Mouse (Mus musculus) hindbrain, embryonic 10.5 days (tissue): ENCODE data around the gene Bcl6b. TPM values are rescaled to one million over a fixed set of nuclear protein-coding genes. Genes with fewer than 3 reads are reported as not detected.

Source experiments
- DNase-seq: peaks from one replicate; pipeline ENCODE4 v3.0.0-alpha.2; 2017; ENCODE audit warnings: low spot score
- H3K27ac ChIP-seq: fragments of 300-500 bp; sonication (generic); 2 replicates; pipeline ENCODE4 v1.5.1; 2016; ENCODE audit warnings: mild to moderate bottlenecking, moderate library complexity
- H3K27me3 ChIP-seq: fragments of 300-500 bp; sonication (generic); 2 replicates; pipeline ENCODE4 v1.6.1; 2016; ENCODE audit warnings: mild to moderate bottlenecking; ENCODE audit not compliant: poor library complexity, insufficient read depth, severe bottlenecking
- H3K36me3 ChIP-seq: fragments of 300-500 bp; sonication (generic); 2 replicates; pipeline ENCODE4 v1.6.1; 2016; ENCODE audit warnings: mild to moderate bottlenecking, moderate library complexity
- H3K4me1 ChIP-seq: fragments of 300-500 bp; sonication (generic); replicated peaks from 2 replicates; pipeline ENCODE4 v1.6.1; 2016; ENCODE audit warnings: mild to moderate bottlenecking
- H3K4me3 ChIP-seq: fragments of 300-500 bp; sonication (generic); 2 replicates; pipeline ENCODE4 v1.5.1; 2016; ENCODE audit warnings: mild to moderate bottlenecking, moderate library complexity
- H3K9me3 ChIP-seq: fragments of 300-500 bp; sonication (generic); 2 replicates; pipeline ENCODE4 v1.6.1; 2016; ENCODE audit warnings: mild to moderate bottlenecking, moderate library complexity
- WGBS: fragments of 180-500 bp; shearing (Covaris S2); methylation state at CpG from one replicate; pipeline ENCODE4 v1.1.7; 2016; 5-methylcytosine and 5-hydroxymethylcytosine counted together
- polyA plus RNA-seq: library from polyadenylated mRNA; unstranded; fragments of >200 nt; fragmentation: Nextera tagmentation; extraction: Ambion mirVana; gene quantifications from 2 replicates; pipeline ENCODE4 v1.2.1, GENCODE M21; 2016

Gene Bcl6b
- polyA plus RNA-seq, 1 experiment from 2014 or later = 5.6 TPM

DNA sequence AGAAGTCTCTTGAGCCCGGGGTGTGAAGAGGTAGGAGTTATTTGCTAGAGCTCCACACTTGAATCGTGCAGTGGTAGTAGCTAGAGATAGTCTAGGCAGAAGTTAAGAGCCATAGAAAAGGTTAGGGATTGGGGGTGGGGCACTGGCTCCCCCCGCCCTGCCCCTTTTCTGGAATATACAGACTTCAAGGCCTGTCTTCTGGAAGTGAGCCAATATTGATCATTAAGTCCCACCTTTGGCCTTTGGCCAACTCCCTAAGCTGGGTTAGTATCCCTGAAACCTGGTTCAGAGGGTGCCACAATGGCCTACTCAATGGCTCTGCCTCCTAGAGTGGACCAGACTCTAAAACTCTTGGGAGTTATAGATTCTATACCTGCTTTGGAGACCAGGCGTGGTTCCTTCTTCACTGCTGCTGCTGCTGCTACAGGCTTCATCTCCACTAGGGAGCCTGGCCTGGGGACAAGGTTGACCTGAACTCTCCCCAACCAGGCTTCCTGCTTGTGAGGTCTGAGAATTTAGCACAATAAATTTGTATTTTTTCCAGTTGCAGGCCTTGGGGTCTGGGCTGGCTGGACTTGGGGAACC is 1.8 kb downstream of the Bcl6b start:
- H3K27ac ChIP-seq = no peak overlapping the region
- peak overlapping the region; percentile 41; the same call in 1 of the 2 replicates for H3K4me3 ChIP-seq
- peaks cover 88% of the 10 kb centered on the region for H3K27me3 ChIP-seq
- no peaks in the 10 kb centered on the region for H3K36me3 ChIP-seq
- H3K9me3 ChIP-seq = no peaks in the 10 kb centered on the region
- peaks cover 54% of the 10 kb centered on the region for H3K4me1 ChIP-seq
- WGBS = 85% methylated on average over 4 of the region's 4 CpGs
- DNase-seq = no peak

- Histone ChIP-seq H3K4me3 (peak overlapping the region; percentile 39; the same call in 1 of the 2 replicates), H3K27ac (no peak overlapping the region), H3K27me3 (peaks cover 93% of the 10 kb centered on the region), H3K4me1 (peaks cover 52% of the 10 kb centered on the region), H3K36me3 (no peaks in the 10 kb centered on the region), H3K9me3 (no peaks in the 10 kb centered on the region)
- DNase-seq = no peak
- 44% methylated on average over 5 of the region's 5 CpGs for WGBS
Observed at GRCm38 (mm10) chr11:70227126-70227525, 2.5 kb downstream of the Bcl6b start.

- WGBS = 7% methylated on average over 18 of the region's 18 CpGs
- Histone ChIP-seq H3K27ac (0 out of 2 replicates have a peak overlapping the region, but pooled peaks have one; percentile 40), H3K4me3 (peak overlapping the region; percentile 39), H3K4me1 (peaks cover 56% of the 10 kb centered on the region), H3K36me3 (no peaks in the 10 kb centered on the region), H3K9me3 (no peaks in the 10 kb centered on the region), H3K27me3 (peaks cover 90% of the 10 kb centered on the region)
- DNase-seq = no peak
Observed at GRCm38 (mm10) chr11:70226602-70226890, 3.1 kb downstream of the Bcl6b start.

DNA sequence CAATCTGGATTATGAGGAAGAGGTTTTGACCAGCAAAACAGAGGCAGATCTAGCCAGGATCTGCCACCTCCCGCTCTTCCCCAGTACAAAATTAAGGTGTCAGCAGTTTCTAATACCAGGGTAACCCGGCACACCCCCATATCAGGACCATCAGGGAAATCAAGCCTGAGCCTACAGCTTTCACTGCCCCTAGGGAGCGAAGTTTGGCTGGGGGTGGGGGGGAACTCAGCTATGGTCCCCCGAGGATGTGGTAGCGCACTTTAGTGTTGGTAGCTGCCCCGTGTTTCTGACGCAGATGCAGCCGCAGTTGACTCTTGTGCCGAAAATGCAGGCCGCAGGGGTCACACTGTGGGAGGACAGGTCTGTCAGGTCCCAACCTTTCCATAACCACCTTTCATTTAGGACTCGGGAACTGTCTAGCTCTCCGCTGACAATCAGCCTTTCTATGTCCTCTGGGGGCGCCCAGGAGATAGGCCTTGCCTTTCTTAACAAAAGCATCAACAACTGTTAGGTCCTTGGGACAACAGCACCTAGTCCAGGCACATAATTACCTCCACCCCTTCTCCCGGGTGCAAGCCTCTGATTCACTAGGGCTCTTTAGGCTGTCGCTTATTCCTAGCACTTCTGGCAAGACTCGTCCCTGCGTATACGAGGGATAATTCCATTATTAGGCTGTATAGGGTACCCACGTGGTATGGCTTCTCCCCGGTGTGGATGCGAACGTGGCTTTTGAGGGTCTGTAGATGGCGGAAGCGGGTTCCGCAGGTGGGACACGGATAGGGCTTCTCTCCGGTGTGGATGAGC is 3.6 kb downstream of the Bcl6b start:
- peak; percentile 29 for DNase-seq

GRCm38 (mm10) chr11:70223724-70224123 is 5.9 kb downstream of the Bcl6b start:
- no peaks in the 10 kb centered on the region for H3K9me3 ChIP-seq
- no peak overlapping the region for H3K27ac ChIP-seq
- WGBS = 88% methylated on average over 9 of the region's 9 CpGs
- no peak overlapping the region for H3K4me3 ChIP-seq
- H3K27me3 ChIP-seq = peaks cover 69% of the 10 kb centered on the region
- 0 out of 2 replicates have a peak, but pooled peaks cover 3% of the 10 kb centered on the region for H3K36me3 ChIP-seq
- peaks cover 61% of the 10 kb centered on the region for H3K4me1 ChIP-seq
- DNase-seq = no peak

More for the DNA sequence above, 3.6 kb downstream of the Bcl6b start:
- Histone ChIP-seq H3K9me3 (no peaks in the 10 kb centered on the region), H3K27me3 (peaks cover 85% of the 10 kb centered on the region), H3K27ac (0 out of 2 replicates have a peak overlapping the region, but pooled peaks have one; percentile 40), H3K4me1 (peaks cover 61% of the 10 kb centered on the region), H3K36me3 (no peaks in the 10 kb centered on the region), H3K4me3 (peak overlapping the region; percentile 39)
- 17% methylated on average over 27 of the region's 27 CpGs for WGBS

- 10% methylated on average over 14 of the region's 14 CpGs for WGBS
- H3K27ac ChIP-seq = peak overlapping the region; percentile 93
- H3K36me3 ChIP-seq = peaks cover 21% of the 10 kb centered on the region
- H3K27me3 ChIP-seq = peaks cover 67% of the 10 kb centered on the region
- H3K9me3 ChIP-seq = no peaks in the 10 kb centered on the region
- no peak for DNase-seq
- H3K4me3 ChIP-seq = peak overlapping the region; percentile 73
- H3K4me1 ChIP-seq = peaks cover 52% of the 10 kb centered on the region
Observed at GRCm38 (mm10) chr11:70221603-70222500, 7.7 kb downstream of the Bcl6b start.

DNA sequence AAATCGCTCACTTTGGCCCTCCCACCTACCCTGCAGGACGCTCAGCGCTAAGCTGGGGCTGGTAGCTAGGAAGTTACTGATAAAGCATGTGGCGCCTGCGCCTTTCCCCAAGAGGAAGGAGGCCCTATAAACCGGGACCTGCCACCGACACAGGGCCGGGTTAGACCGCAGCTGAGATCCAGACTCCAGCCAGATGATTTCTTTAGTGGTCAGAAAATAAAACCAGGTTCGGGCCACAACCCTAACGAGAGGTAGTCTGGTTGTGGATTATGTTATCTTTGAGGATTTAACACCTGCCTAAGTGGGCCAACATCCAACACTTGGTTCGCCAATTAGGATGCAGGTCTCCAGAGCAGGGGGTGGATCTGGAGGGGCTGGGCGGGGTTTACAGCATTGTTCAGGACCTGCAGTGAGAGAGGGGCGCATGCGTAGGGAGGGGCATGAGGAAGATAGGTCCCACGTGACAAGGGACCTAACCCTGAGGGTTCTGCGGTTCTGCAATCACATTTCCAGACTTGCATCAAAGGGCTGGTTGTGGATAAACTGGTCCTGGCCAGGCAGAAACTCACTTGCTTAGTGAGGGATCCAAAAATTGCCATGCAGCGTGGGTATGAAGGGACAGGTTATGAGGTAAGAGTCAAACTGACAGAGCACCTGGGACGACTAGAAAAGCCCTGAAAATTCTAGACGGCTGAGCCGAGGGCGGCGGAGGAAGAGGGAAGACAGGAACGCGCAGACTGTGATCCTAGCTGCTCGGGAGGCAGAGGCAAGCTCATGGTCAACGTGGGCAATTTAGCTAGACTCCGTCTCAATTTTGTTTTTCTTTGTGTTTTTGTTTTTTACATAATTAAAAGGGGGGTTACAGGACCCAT is 8.6 kb downstream of the Bcl6b start, which contains the start of gene Slc16a13:
Gene Slc16a13, minus strand, starts transcription at position 334 of the 872 bp plus-strand sequence.
- Histone ChIP-seq H3K27me3 (peaks cover 67% of the 10 kb centered on the region), H3K36me3 (peaks cover 22% of the 10 kb centered on the region)
- DNase-seq = peak; percentile 95

GRCm38 (mm10) chr11:70220323-70220722 is 9.3 kb downstream of the Bcl6b start:
- WGBS = 1% methylated on average over 24 of the region's 24 CpGs
- Histone ChIP-seq H3K4me3 (peak overlapping the region; percentile 73), H3K4me1 (peaks cover 48% of the 10 kb centered on the region), H3K9me3 (no peaks in the 10 kb centered on the region), H3K27ac (peak overlapping the region; percentile 93), H3K36me3 (peaks cover 22% of the 10 kb centered on the region), H3K27me3 (peaks cover 67% of the 10 kb centered on the region)
- no peak for DNase-seq

More for the DNA sequence above, 8.6 kb downstream of the Bcl6b start, which contains the start of gene Slc16a13:
- peak within 1 kb of the TSS; percentile 93 for H3K27ac ChIP-seq
- peaks cover 44% of the 10 kb centered on the region for H3K4me1 ChIP-seq
- H3K9me3 ChIP-seq = no peaks in the 10 kb centered on the region
- peak within 1 kb of the TSS; percentile 73 for H3K4me3 ChIP-seq
- under 1% methylated on average over 28 of the region's 28 CpGs for WGBS

DNA sequence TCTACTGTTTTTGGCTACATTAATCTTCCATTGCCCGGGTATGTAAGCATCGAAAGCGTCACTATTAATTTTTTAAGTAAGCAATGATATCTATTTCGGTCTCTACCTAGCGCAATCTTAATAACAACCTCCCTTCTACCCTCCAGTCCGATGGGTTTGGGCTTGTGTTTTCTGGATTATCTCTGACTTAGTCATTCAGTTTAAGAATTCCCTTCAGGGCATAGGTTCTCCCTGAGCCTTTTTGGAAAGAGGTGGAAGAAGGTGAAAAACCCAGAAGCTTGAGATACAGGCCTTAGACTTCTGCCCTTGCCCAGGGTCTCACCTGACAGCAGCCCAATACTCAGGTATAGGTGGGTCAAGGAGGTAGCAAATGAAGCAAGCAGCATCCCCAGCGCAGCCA is 9.7 kb downstream of the Bcl6b start:
- peak overlapping the region; percentile 93 for H3K27ac ChIP-seq
- peak overlapping the region; percentile 73 for H3K4me3 ChIP-seq
- DNase-seq = no peak
- no peaks in the 10 kb centered on the region for H3K9me3 ChIP-seq
- WGBS = 56% methylated on average over 7 of the region's 7 CpGs
- H3K4me1 ChIP-seq = peaks cover 52% of the 10 kb centered on the region
- H3K27me3 ChIP-seq = peaks cover 67% of the 10 kb centered on the region
- H3K36me3 ChIP-seq = peaks cover 22% of the 10 kb centered on the region

GRCm38 (mm10) chr11:70218741-70219470 is 10.7 kb downstream of the Bcl6b start:
- Histone ChIP-seq H3K4me3 (peak overlapping the region; percentile 73), H3K36me3 (peaks cover 22% of the 10 kb centered on the region), H3K27me3 (peaks cover 67% of the 10 kb centered on the region), H3K9me3 (no peaks in the 10 kb centered on the region), H3K4me1 (peaks cover 62% of the 10 kb centered on the region), H3K27ac (0 out of 2 replicates have a peak overlapping the region, but pooled peaks have one; percentile 16)
- WGBS = 88% methylated on average over 15 of the region's 15 CpGs
- DNase-seq = no peak

DNA sequence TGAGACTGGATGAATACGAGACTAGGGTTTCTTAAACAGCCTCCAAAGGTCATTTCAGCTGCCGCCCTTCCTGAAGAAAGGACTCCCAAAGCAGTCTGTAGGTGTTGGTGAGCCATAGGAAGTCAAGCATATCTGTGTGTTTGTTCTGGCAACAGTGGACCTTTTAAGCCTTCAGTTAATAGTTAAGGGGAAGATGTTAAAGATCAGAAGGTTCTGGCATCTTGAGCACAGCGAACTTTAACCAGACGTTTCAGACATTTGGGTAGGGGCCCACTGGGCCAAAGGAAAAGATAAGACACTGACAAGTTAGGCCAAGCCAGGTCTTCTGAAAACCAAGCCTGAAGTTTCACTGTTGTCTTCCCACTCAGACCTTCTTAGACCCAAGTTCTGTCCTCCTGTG is 11.6 kb downstream of the Bcl6b start:
- WGBS = 91% methylated on average over 4 of the region's 4 CpGs
- Histone ChIP-seq H3K9me3 (no peaks in the 10 kb centered on the region), H3K4me3 (no peak overlapping the region), H3K27ac (no peak overlapping the region), H3K4me1 (peaks cover 66% of the 10 kb centered on the region), H3K27me3 (peaks cover 69% of the 10 kb centered on the region), H3K36me3 (peaks cover 22% of the 10 kb centered on the region)
- DNase-seq = no peak
